Mouse (Mus musculus) heart, embryonic 16.5 days (tissue): ENCODE results near the gene Rfxap. TPM values are rescaled to one million over a fixed set of nuclear protein-coding genes. Genes with fewer than 3 reads are reported as not detected.

Source experiments
- ATAC-seq: fragments of 200-750 bp; cut with Nextera tagmentation; replicated peaks from 2 replicates; pipeline ENCODE4 v1.8.0; 2017; ENCODE audit warnings: moderate number of reproducible peaks; ENCODE audit not compliant: insufficient read depth, low FRiP score; ENCODE audit errors: extremely low read depth
- H3K27ac ChIP-seq: fragments of 300-500 bp; sonication (generic); 2 replicates; pipeline ENCODE4 v1.5.1; 2014; ENCODE audit warnings: mild to moderate bottlenecking, low read length, control low read depth, moderate library complexity
- H3K27me3 ChIP-seq: fragments of 300-500 bp; sonication (generic); 2 replicates; pipeline ENCODE4 v1.6.1; 2014; ENCODE audit warnings: low read length, mixed read lengths; ENCODE audit not compliant: control insufficient read depth, insufficient read depth
- H3K36me3 ChIP-seq: fragments of 300-500 bp; sonication (generic); 2 replicates; pipeline ENCODE4 v1.6.1; 2014; ENCODE audit not compliant: control insufficient read depth, insufficient read depth
- H3K4me1 ChIP-seq: fragments of 300-500 bp; sonication (generic); 2 replicates; pipeline ENCODE4 v1.6.1; 2014; ENCODE audit warnings: low read length, mixed read lengths; ENCODE audit not compliant: control insufficient read depth, insufficient read depth
- H3K4me2 ChIP-seq: fragments of 300-500 bp; sonication (generic); 2 replicates; pipeline ENCODE4 v1.6.1; 2014; ENCODE audit warnings: low read depth, mild to moderate bottlenecking, control low read depth, low read length
- H3K4me3 ChIP-seq: fragments of 300-500 bp; sonication (generic); 2 replicates; pipeline ENCODE4 v1.5.1; 2014; ENCODE audit warnings: mild to moderate bottlenecking, control low read depth, low read length
- H3K9ac ChIP-seq: fragments of 300-500 bp; sonication (generic); 2 replicates; pipeline ENCODE4 v1.6.1; 2014; ENCODE audit warnings: low read length, control low read depth
- H3K9me3 ChIP-seq: fragments of 300-500 bp; sonication (generic); replicated peaks from 2 replicates; pipeline ENCODE4 v1.6.1; 2016; ENCODE audit warnings: low read length; ENCODE audit not compliant: control insufficient read depth
- WGBS: fragments of 180-500 bp; shearing (Covaris S2); extraction: QIAGEN DNeasy Blood & Tissue Kit; methylation state at CpG from one replicate; pipeline ENCODE4 v1.1.7; 2014; 5-methylcytosine and 5-hydroxymethylcytosine counted together
- polyA plus RNA-seq: library from polyadenylated mRNA; unstranded; fragments of >200 nt; fragmentation: Nextera tagmentation; extraction: Ambion mirVana; gene quantifications from 2 replicates; pipeline ENCODE4 v1.2.1, GENCODE M21; 2015

The Rfxap gene
- polyA plus RNA-seq, 1 experiment from 2014 or later, result 32.3 TPM

DNA sequence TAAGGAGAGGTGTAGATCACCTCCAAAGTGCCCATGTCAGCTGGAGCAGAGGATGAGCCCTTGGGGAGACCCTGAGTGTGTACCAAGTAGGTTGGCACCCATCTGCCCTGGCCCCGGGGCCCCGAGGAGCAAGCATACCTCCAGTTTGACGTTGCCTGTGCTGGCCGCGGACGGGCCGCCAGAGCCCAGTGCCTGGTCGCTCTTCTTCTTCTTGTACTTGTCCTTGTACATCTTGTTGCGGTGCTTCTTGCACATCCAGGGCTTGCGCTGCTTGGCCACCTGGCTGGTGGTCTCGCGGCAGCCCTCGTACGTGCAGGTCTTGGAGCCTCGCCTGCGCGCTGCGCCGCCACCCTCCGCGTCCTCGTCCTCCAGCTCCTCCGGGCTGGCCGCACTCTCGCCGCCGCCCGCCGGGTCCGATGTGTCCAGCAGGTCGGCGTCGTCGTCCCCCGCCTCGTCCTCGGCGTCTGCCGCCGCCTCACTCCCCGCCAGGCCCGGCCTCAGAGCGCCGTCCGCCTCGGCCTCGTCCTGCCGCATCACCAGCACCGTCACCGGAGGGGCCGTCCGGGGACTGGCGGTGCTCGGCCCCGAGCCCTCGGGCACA, 430 bp downstream of the Rfxap start:
- H3K27ac ChIP-seq, result peak overlapping the region; percentile 91
- no peaks in the 10 kb centered on the region for H3K9me3 ChIP-seq
- peaks cover 17% of the 10 kb centered on the region for H3K36me3 ChIP-seq
- peaks cover 12% of the 10 kb centered on the region for H3K4me1 ChIP-seq
- ATAC-seq, result peak; percentile 76
- WGBS, result under 1% methylated on average over 56 of the region's 56 CpGs
- peak overlapping the region; percentile 97 for H3K9ac ChIP-seq
- H3K27me3 ChIP-seq, result 0 out of 2 replicates have a peak, but pooled peaks cover 5% of the 10 kb centered on the region
- peak overlapping the region; percentile 81 for H3K4me3 ChIP-seq
- peak overlapping the region; percentile 86 for H3K4me2 ChIP-seq

DNA sequence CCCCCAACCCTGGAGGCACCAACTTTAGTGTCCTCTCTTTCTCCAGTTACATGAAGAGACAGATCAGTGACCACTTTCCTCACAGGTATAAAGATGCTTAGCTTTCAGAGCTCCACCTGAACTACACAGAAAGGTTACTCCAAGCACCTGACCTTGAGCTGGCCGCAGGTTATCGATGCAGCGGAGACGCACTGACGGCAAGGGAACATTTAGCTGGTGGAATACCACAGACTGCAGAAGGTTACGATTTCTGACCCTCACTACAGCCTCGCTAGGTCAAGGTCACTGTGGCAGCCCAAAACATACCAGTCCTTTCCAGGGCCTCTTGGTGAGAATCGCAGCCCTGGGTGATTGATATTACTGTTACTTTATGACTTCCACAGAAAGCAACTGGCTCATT, 3.9 kb downstream of the Rfxap start:
- ATAC-seq, result no peak
- 94% methylated on average over 8 of the region's 8 CpGs for WGBS
- H3K36me3 ChIP-seq, result peaks cover 17% of the 10 kb centered on the region
- no peak overlapping the region for H3K9ac ChIP-seq
- H3K27ac ChIP-seq, result no peak overlapping the region
- H3K27me3 ChIP-seq, result no peaks in the 10 kb centered on the region
- H3K9me3 ChIP-seq, result no peaks in the 10 kb centered on the region
- H3K4me3 ChIP-seq, result no peak overlapping the region
- H3K4me1 ChIP-seq, result peaks cover 12% of the 10 kb centered on the region
- H3K4me2 ChIP-seq, result no peak overlapping the region

DNA sequence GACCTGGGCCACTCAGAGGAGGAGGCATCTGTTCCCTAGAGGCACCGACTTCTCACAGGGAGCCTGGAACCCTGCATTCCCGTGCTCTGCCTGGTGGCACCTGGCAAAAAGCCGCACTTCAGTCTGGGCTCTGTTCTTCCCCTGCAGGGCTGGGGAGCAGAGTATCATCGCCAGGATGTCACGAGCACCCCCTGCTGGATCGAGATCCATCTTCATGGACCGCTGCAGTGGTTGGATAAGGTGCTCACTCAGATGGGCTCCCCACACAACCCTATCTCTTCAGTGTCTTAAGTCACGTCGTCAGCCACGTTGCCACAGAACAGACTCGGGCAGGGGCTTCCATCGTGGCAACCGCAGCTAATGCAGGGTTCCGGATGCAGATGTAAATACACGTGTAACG, 10.4 kb downstream of the Rfxap start:
- H3K9ac ChIP-seq, result no peak overlapping the region
- no peak overlapping the region for H3K27ac ChIP-seq
- peaks cover 5% of the 10 kb centered on the region; the same call in 1 of the 2 replicates for H3K9me3 ChIP-seq
- H3K4me2 ChIP-seq, result no peak overlapping the region; the same call in 1 of the 2 replicates
- H3K4me1 ChIP-seq, result no peaks in the 10 kb centered on the region
- H3K36me3 ChIP-seq, result peaks cover 5% of the 10 kb centered on the region; the same call in 1 of the 2 replicates
- ATAC-seq, result 0 out of 2 replicates have a peak, but pooled peaks have one; percentile 41
- no peaks in the 10 kb centered on the region for H3K27me3 ChIP-seq
- WGBS, result 25% methylated on average over 16 of the region's 16 CpGs
- H3K4me3 ChIP-seq, result no peak overlapping the region

DNA sequence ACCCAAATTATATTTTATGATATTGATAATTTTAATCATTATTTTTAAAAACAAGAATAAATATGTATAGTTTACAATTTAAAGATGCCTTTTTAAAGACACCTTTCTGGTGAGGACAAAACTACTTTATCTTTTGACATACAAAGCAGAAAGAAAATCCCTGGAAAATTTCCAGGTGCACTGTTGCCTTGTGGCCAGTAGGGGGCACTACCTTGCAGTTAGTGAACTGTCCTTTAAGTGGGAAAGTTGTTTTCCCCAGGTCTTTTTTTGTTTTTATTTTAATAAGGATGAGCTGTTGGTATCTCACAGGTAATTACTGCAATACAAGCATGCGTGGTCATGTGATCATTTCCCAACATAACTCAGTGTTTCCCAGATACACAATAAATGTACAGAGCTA, 11.8 kb downstream of the Rfxap start:
- ATAC-seq, result no peak
- Histone ChIP-seq H3K4me2 (no peak overlapping the region), H3K9me3 (peaks cover 5% of the 10 kb centered on the region; the same call in 1 of the 2 replicates), H3K27ac (no peak overlapping the region), H3K36me3 (peaks cover 5% of the 10 kb centered on the region; the same call in 1 of the 2 replicates), H3K9ac (no peak overlapping the region), H3K4me3 (no peak overlapping the region), H3K4me1 (no peaks in the 10 kb centered on the region), H3K27me3 (no peaks in the 10 kb centered on the region)
- 98% methylated on average over 1 of the region's 1 CpGs for WGBS

DNA sequence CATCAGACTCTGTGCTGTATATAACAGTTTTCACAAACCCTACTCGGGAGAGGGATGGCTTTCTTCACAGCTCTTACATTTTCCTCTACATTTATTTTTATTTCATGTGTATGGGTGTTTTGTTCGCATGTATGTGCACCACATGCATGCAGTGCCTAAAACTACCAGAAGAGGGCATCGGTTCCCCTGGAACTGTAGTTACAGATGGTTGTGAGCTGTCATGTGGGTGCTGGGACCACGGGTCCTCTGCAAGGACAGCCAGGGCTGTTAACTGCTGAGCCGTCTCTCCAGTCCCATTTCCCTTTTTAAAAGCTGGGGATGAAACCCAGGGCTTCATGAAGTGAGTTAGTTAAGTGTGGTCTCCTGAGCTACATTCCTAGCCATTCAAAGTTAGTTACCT, 12.2 kb downstream of the Rfxap start:
- Histone ChIP-seq H3K9ac (no peak overlapping the region), H3K27me3 (no peaks in the 10 kb centered on the region), H3K4me2 (no peak overlapping the region), H3K9me3 (peaks cover 5% of the 10 kb centered on the region; the same call in 1 of the 2 replicates), H3K36me3 (peaks cover 5% of the 10 kb centered on the region; the same call in 1 of the 2 replicates), H3K4me3 (no peak overlapping the region), H3K4me1 (no peaks in the 10 kb centered on the region), H3K27ac (no peak overlapping the region)
- WGBS, result 89% methylated on average over 5 of the region's 5 CpGs
- no peak for ATAC-seq

DNA sequence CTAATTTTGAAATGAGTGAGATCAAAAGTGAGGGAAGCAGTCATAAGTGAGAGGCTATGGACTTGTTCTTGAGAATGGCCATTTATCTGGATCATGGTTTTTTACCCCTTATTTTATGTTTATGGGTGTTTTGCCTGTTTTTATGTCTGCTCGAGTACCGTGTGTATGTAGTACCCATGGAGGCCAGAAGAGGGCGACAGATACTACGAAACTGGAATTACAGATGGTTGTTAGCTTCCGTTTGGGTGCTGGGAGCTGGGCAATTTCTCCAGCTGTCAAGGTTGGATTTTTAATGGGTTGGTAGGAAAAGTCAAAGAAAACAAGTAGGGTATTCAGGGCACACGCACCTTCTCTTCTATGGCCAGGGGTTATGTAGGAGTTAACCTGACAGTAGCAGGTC, 13.8 kb downstream of the Rfxap start:
- ATAC-seq, result no peak

DNA sequence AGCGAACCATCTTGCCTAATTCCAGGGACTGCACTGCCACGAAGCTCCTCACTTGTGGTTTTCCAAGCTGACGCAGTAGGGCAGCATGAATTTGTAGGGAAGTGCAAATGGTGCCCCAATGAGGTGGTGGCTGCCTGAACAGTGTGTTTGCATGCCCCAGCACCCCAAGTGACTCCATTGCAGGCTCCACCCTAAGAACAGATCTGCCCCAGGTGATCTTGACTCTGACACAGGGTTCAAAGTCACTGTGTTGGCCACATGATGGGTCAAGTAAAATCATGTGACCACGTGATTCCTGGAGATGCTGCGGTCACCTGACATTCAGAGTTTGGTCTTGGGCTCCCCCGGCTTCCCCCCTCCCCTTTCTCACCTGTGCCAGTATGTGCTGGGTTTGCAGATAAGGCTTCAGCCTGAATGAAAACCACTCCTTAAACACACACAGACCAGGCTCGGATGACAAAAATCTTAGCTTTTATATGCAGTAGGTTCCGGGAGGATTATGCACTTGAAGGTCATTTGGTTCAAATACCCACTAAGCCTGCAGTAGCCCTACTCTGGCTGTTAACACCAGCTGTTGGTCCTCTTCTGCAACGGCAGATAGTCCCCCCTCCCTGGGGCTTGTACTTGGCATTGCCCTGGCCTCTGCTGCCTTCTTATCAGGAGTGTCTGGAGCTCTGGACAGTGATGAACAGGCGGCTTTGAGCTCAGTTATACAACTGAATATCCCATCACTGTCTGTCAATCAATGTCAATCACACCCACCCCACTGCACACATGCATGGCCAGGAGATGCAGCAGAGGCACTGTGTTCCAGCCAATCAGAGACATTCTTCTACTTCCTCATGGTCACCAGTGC, 15.5 kb downstream of the Rfxap start:
- 55% methylated on average over 10 of the region's 10 CpGs for WGBS
- H3K9ac ChIP-seq, result no peak overlapping the region
- H3K27me3 ChIP-seq, result no peaks in the 10 kb centered on the region
- no peak overlapping the region for H3K4me2 ChIP-seq
- no peaks in the 10 kb centered on the region for H3K4me1 ChIP-seq
- ATAC-seq, result 0 out of 2 replicates have a peak, but pooled peaks have one; percentile 32
- H3K9me3 ChIP-seq, result peaks cover 5% of the 10 kb centered on the region; the same call in 1 of the 2 replicates
- peaks cover 5% of the 10 kb centered on the region; the same call in 1 of the 2 replicates for H3K36me3 ChIP-seq
- H3K4me3 ChIP-seq, result no peak overlapping the region
- H3K27ac ChIP-seq, result no peak overlapping the region

More for the DNA sequence above, 13.8 kb downstream of the Rfxap start:
- H3K27me3 ChIP-seq, result no peaks in the 10 kb centered on the region
- H3K4me1 ChIP-seq, result no peaks in the 10 kb centered on the region
- no peak overlapping the region for H3K27ac ChIP-seq
- H3K4me3 ChIP-seq, result no peak overlapping the region
- WGBS, result 87% methylated on average over 6 of the region's 6 CpGs
- H3K4me2 ChIP-seq, result no peak overlapping the region
- no peak overlapping the region for H3K9ac ChIP-seq
- H3K9me3 ChIP-seq, result peaks cover 5% of the 10 kb centered on the region; the same call in 1 of the 2 replicates
- peaks cover 5% of the 10 kb centered on the region; the same call in 1 of the 2 replicates for H3K36me3 ChIP-seq

DNA sequence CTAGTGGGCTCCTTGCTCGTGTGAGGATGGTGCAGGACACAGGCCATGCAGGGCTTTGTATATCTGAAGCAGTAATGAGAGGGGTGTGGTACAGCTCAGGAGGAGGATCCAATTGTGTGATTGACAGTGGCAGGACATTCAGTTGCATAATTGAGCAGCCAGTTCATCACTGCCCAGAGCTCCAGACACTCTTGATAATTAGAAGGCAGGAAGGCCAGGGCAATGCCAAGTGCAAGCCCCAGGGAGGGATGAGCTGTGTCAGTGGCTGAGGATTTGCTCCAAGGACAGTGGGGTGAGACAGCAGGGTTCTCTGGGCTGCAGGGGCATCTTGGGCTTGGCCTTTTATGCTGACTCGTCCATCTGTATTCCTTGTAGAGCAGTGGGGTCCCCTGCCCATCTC, 17.0 kb downstream of the Rfxap start:
- WGBS, result 57% methylated on average over 2 of the region's 2 CpGs
- H3K4me1 ChIP-seq, result no peaks in the 10 kb centered on the region
- peaks cover 5% of the 10 kb centered on the region; the same call in 1 of the 2 replicates for H3K9me3 ChIP-seq
- no peak overlapping the region for H3K27ac ChIP-seq
- no peaks in the 10 kb centered on the region for H3K27me3 ChIP-seq
- no peak overlapping the region for H3K4me2 ChIP-seq
- H3K36me3 ChIP-seq, result peaks cover 5% of the 10 kb centered on the region; the same call in 1 of the 2 replicates
- H3K9ac ChIP-seq, result no peak overlapping the region
- H3K4me3 ChIP-seq, result no peak overlapping the region
- ATAC-seq, result no peak
